Mouse (Mus musculus) myocyte (in vitro differentiated cells): Measurements from ENCODE around the gene Hnrnph1. TPM values are rescaled to one million over a fixed set of nuclear protein-coding genes. Genes with fewer than 3 reads are reported as not detected.

Source experiments
- H3K27me3 ChIP-seq: one replicate; pipeline ENCODE4 v1.6.1; 2011; ENCODE audit not compliant: control insufficient read depth, insufficient read depth, insufficient read length
- H3K36me3 ChIP-seq: one replicate; pipeline ENCODE4 v1.6.1; 2011; ENCODE audit not compliant: control insufficient read depth, insufficient read depth
- H3K4me2 ChIP-seq: one replicate; pipeline ENCODE4 v1.6.1; 2011; ENCODE audit warnings: low read depth, control low read depth
- H3K4me3 ChIP-seq: one replicate; pipeline ENCODE4 v1.5.1; 2011; ENCODE audit warnings: mild to moderate bottlenecking, control low read depth, moderate library complexity
- H3K79me2 ChIP-seq: one replicate; pipeline ENCODE4 v1.6.1; 2011; ENCODE audit not compliant: control insufficient read depth, insufficient read depth
- H3ac ChIP-seq: one replicate; pipeline ENCODE4 v1.6.1; 2011; ENCODE audit not compliant: control insufficient read depth, insufficient read length
- CEBPB ChIP-seq: IDR thresholded peaks from 2 replicates; pipeline ENCODE4 v1.6.1; 2011; ENCODE audit warnings: mild to moderate bottlenecking, moderate library complexity; ENCODE audit not compliant: poor library complexity, insufficient read depth, severe bottlenecking
- E2F4 ChIP-seq: IDR thresholded peaks from one replicate; pipeline ENCODE4 v1.6.1; 2011; ENCODE audit warnings: mild to moderate bottlenecking, control low read depth, moderate library complexity; ENCODE audit not compliant: insufficient read depth
- MAX ChIP-seq: IDR thresholded peaks from one replicate; pipeline ENCODE4 v1.6.1; 2011; ENCODE audit warnings: low read depth, mild to moderate bottlenecking, control low read depth
- MYOD1 ChIP-seq, 3 experiments: IDR thresholded peaks; one replicate each; pipeline ENCODE4 v1.6.1; 2011; ENCODE audit warnings: control low read depth in 2 of 3, low read depth in 2 of 3, mild to moderate bottlenecking in 2 of 3, moderate library complexity in 1 of 3; ENCODE audit not compliant: insufficient read length in 2 of 3, control insufficient read depth in 1 of 3
- MYOG ChIP-seq, 3 experiments: IDR thresholded peaks; one replicate each; pipeline ENCODE4 v1.6.1; 2011; ENCODE audit warnings: control low read depth in 2 of 3, low read depth in 2 of 3, mild to moderate bottlenecking in 2 of 3; ENCODE audit not compliant: insufficient read length in 2 of 3, control insufficient read depth in 1 of 3, insufficient read depth in 1 of 3
- POLR2A ChIP-seq: IDR thresholded peaks from one replicate; pipeline ENCODE4 v1.6.1; 2011; ENCODE audit warnings: low read depth, mild to moderate bottlenecking, control low read depth, moderate library complexity; ENCODE audit not compliant: insufficient read length
- POLR2AphosphoS2 ChIP-seq: IDR thresholded peaks from one replicate; pipeline ENCODE4 v1.6.1; 2011; ENCODE audit warnings: low read depth, control low read depth; ENCODE audit not compliant: insufficient read length
- REST ChIP-seq: IDR thresholded peaks from one replicate; pipeline ENCODE4 v1.6.1; 2011; ENCODE audit warnings: mild to moderate bottlenecking, control low read depth, moderate library complexity; ENCODE audit not compliant: insufficient read depth, insufficient read length
- SRF ChIP-seq: IDR thresholded peaks from one replicate; pipeline ENCODE4 v1.6.1; 2011; ENCODE audit warnings: low read depth; ENCODE audit not compliant: control insufficient read depth, insufficient read length
- TCF12 ChIP-seq: IDR thresholded peaks from one replicate; pipeline ENCODE4 v1.6.1; 2011; ENCODE audit warnings: mild to moderate bottlenecking, control low read depth; ENCODE audit not compliant: poor library complexity, insufficient read depth, severe bottlenecking
- TCF3 ChIP-seq: IDR thresholded peaks from one replicate; pipeline ENCODE4 v1.6.1; 2011; ENCODE audit warnings: low read depth, control low read depth; ENCODE audit not compliant: insufficient read length
- USF1 ChIP-seq: IDR thresholded peaks from one replicate; pipeline ENCODE4 v1.6.1; 2011; ENCODE audit warnings: low read depth, mild to moderate bottlenecking, control low read depth, moderate library complexity
- polyA plus RNA-seq: library from polyadenylated mRNA; unstranded; fragments of >200 nt; fragmentation: generic; extraction: Trizol; gene quantifications from one replicate; pipeline ENCODE4 v1.2.1, GENCODE M21; 2012; ENCODE audit warnings: missing spikeins

Hnrnph1 gene
- polyA plus RNA-seq, 1 experiment, result 54.5 TPM

DNA sequence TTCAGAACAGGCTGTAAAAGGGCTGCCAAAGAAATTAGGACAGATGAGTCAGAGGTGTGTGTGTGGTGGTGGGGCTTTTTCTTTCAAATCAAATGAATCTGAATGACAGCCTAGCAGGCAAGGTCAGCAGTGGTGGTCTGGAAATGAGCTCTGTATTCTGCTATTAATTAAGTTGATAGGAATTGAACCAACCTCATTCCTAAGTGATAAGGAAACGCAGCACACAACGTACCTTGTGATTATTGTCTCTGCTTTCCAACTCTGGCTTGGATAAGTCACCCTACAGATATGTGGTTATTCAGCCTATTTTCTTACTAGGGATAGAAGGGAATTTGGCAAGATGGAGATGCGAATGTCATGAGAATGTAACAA, 55.3 kb downstream of the Hnrnph1 start:
- peak overlapping the region; percentile 50 for H3K4me3 ChIP-seq
- no peaks in the 10 kb centered on the region for H3K79me2 ChIP-seq
- no peak overlapping the region for H3ac ChIP-seq
- H3K36me3 ChIP-seq, result no peaks in the 10 kb centered on the region
- peak overlapping the region; percentile 82 for H3K4me2 ChIP-seq
- TF ChIP-seq MYOG (IDR thresholded peaks at IDR 0.05; ENCODE audit: control insufficient read depth in 1 of 3, insufficient read depth in 1 of 3, insufficient read length in 2 of 3, low read depth in 2 of 3), result no peak
- TF ChIP-seq TCF3, result no peak
- no peak for TF ChIP-seq SRF
- no peak for TF ChIP-seq USF1
- TF ChIP-seq TCF12, result no peak
- no peak for TF ChIP-seq REST
- TF ChIP-seq E2F4, result no peak
- no peak for TF ChIP-seq MAX
- TF ChIP-seq POLR2AphosphoS2, result no peak
- no peak for TF ChIP-seq POLR2A
- no peak for TF ChIP-seq CEBPB
- TF ChIP-seq MYOD1 (IDR thresholded peaks at IDR 0.05; ENCODE audit: control insufficient read depth in 1 of 3, insufficient read length in 2 of 3, low read depth in 2 of 3), result no peak
- no peaks in the 10 kb centered on the region for H3K27me3 ChIP-seq

DNA sequence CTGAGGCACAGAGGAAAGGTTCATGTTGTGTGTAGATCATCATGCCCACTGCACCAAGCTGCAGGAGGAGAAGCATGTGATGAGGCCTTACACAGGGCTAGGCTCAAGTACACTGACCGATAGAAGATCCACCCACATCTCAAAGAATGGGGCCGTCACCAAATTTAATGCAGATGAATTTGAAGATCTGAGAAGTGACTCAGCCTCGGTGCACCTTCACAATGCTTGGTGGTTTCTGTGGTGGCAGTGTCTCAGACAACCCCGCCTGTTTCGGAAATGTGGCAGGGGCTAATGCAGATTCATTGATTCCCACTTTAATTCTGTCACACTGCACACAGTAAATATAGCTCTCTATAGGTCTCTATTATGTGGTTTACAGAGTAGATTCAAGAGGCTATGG, 56.1 kb downstream of the Hnrnph1 start:
- no peaks in the 10 kb centered on the region for H3K36me3 ChIP-seq
- H3K27me3 ChIP-seq, result no peaks in the 10 kb centered on the region
- H3ac ChIP-seq, result no peak overlapping the region
- no peak overlapping the region for H3K4me3 ChIP-seq
- no peaks in the 10 kb centered on the region for H3K79me2 ChIP-seq
- peak overlapping the region; percentile 82 for H3K4me2 ChIP-seq
- TF ChIP-seq POLR2AphosphoS2 (no peak), POLR2A (peak; percentile 46), TCF12 (no peak)

Other genes starting within 250 kb of the Hnrnph1 start
- gene Tbc1d9b, start 245.6 kb upstream of the Hnrnph1 start, polyA plus RNA-seq, result 36.6 TPM
- 7.8 TPM for gene Mrnip, start 202.5 kb upstream of the Hnrnph1 start, polyA plus RNA-seq
- gene Sqstm1, start 166.2 kb upstream of the Hnrnph1 start, polyA plus RNA-seq, result 873 TPM
- 89.2 TPM for gene Mgat4b, start 166.1 kb upstream of the Hnrnph1 start, polyA plus RNA-seq
- 1.8 TPM for gene Ltc4s, start 138.4 kb upstream of the Hnrnph1 start, polyA plus RNA-seq
- 13.7 TPM for gene Maml1, start 84.7 kb upstream of the Hnrnph1 start, polyA plus RNA-seq
- gene Canx, start 51.3 kb upstream of the Hnrnph1 start, polyA plus RNA-seq, result 139 TPM
- gene Cby3, start 22.5 kb upstream of the Hnrnph1 start, polyA plus RNA-seq, result not detected
- 13.9 TPM for gene Rufy1, start 54.1 kb downstream of the Hnrnph1 start, polyA plus RNA-seq
- 24.9 TPM for gene Adamts2, start 225.1 kb downstream of the Hnrnph1 start, polyA plus RNA-seq